Mouse (Mus musculus) stomach, postnatal 0 days (tissue): ENCODE results near the gene Ssbp2. TPM values are rescaled to one million over a fixed set of nuclear protein-coding genes. Genes with fewer than 3 reads are reported as not detected.

Experiments used
- ATAC-seq: fragments of 200-750 bp; cut with Nextera tagmentation; 2 replicates; pipeline ENCODE4 v1.8.0; 2017; ENCODE audit not compliant: low FRiP score, low TSS enrichment
- DNase-seq: peaks from one replicate; pipeline ENCODE4 v3.0.0-alpha.2; 2016; ENCODE audit warnings: low spot score
- H3K27ac ChIP-seq: fragments of 300-500 bp; sonication (generic); replicated peaks from 2 replicates; pipeline ENCODE4 v1.5.1; 2014; ENCODE audit warnings: mild to moderate bottlenecking, control low read depth
- H3K27me3 ChIP-seq: fragments of 300-500 bp; sonication (generic); 2 replicates; pipeline ENCODE4 v1.6.1; 2014; ENCODE audit warnings: low read length; ENCODE audit not compliant: control insufficient read depth, insufficient read depth
- H3K36me3 ChIP-seq: fragments of 300-500 bp; sonication (generic); 2 replicates; pipeline ENCODE4 v1.6.1; 2014; ENCODE audit warnings: low read length, mixed read lengths; ENCODE audit not compliant: control insufficient read depth, insufficient read depth
- H3K4me1 ChIP-seq: fragments of 300-500 bp; sonication (generic); replicated peaks from 2 replicates; pipeline ENCODE4 v1.6.1; 2014; ENCODE audit warnings: antibody characterized with exemption; ENCODE audit not compliant: control insufficient read depth, insufficient read depth
- H3K4me2 ChIP-seq: fragments of 300-500 bp; sonication (generic); replicated peaks from 2 replicates; pipeline ENCODE4 v1.6.1; 2014; ENCODE audit warnings: low read depth, mild to moderate bottlenecking, control low read depth, moderate library complexity
- H3K4me3 ChIP-seq: fragments of 300-500 bp; sonication (generic); 2 replicates; pipeline ENCODE4 v1.5.1; 2014; ENCODE audit warnings: low read depth, low read length, control low read depth
- H3K9ac ChIP-seq: fragments of 300-500 bp; sonication (generic); 2 replicates; pipeline ENCODE4 v1.6.1; 2014; ENCODE audit warnings: mild to moderate bottlenecking, low read length, control low read depth, mixed read lengths
- H3K9me3 ChIP-seq: fragments of 300-500 bp; sonication (generic); 2 replicates; pipeline ENCODE4 v1.6.1; 2016; ENCODE audit warnings: low read length; ENCODE audit not compliant: control insufficient read depth
- CTCF ChIP-seq: IDR thresholded peaks from 2 replicates; pipeline ENCODE4 v1.5.1; 2016; ENCODE audit warnings: antibody characterized with exemption, low read depth, mild to moderate bottlenecking, moderate library complexity
- EP300 ChIP-seq: optimal IDR thresholded peaks from 2 replicates; pipeline ENCODE3; 2016; ENCODE audit warnings: antibody characterized with exemption
- WGBS: fragments of 180-500 bp; shearing (Covaris S2); extraction: QIAGEN DNeasy Blood & Tissue Kit; methylation state at CpG from one replicate; pipeline ENCODE4 v1.1.7; 2014; 5-methylcytosine and 5-hydroxymethylcytosine counted together
- polyA plus RNA-seq: library from polyadenylated mRNA; unstranded; fragments of >200 nt; fragmentation: Nextera tagmentation; extraction: Ambion mirVana; gene quantifications from 2 replicates; pipeline ENCODE4 v1.2.1, GENCODE M21; 2015

Gene Ssbp2
- polyA plus RNA-seq, 1 experiment from 2014 or later: 59.2 TPM

DNA sequence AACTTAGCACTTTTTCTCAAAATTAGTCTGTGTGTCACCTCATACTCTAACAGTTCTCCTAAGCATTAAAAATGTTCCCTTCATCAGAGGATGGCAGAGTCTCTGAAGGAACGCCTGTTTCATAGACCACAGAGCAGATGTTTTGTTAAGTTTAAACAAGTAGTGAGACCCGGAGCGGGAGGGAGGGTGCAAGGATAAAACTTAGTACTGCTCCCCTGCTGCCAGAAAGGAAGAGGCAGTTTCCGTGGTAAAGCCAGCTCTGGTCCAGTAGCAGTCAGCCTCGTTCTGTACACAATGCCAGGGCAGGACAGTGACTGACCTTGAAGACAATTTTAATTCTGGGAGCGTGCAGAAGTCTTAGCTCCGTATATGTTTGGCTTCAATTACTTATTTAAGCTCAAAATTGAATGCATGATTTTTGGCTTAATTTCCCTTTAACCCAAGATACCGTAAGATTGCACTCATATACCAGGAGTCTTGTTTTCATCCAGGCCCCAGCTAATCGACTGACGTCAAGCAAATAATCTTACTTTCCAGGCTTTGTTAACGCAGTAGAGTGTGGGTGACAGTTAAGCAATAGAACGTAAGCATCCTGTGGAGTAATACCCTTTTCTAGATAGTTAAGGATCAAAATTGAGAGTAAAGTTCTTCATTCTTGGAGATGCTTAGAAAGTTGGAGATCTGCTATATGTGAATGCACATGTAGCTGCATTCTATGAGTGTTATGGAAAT is 42.7 kb downstream of the Ssbp2 start:
- DNase-seq (no peak), ATAC-seq (no peak)
- 55% methylated on average over 12 of the region's 12 CpGs for WGBS
- H3K4me2 ChIP-seq: no peak overlapping the region
- TF ChIP-seq CTCF (no peak), EP300 (no peak)
- H3K36me3 ChIP-seq: no peaks in the 10 kb centered on the region
- H3K27ac ChIP-seq: no peak overlapping the region
- H3K9ac ChIP-seq: no peak overlapping the region
- no peaks in the 10 kb centered on the region for H3K9me3 ChIP-seq
- H3K27me3 ChIP-seq: no peaks in the 10 kb centered on the region
- H3K4me1 ChIP-seq: no peaks in the 10 kb centered on the region
- H3K4me3 ChIP-seq: no peak overlapping the region

DNA sequence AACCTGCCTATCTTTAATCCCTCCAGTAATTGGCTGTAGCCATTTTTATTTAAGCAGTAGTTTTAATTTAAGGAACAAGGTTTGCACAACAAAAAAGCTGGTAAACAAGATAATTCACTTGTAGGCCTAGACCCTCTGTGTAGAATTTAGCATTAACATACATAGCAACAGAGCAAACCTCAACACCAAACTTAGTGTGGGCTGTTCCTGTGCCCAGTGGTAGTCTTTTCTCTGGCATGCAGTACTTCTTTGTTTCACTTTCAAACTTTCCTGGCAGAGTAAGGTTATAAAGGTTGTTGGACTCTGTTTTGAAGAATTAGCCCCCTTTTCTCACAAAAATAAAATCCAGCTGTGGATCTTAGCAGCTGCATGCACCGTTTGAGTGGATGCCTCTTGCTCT is 48.9 kb downstream of the Ssbp2 start:
- H3K36me3 ChIP-seq: no peaks in the 10 kb centered on the region
- TF ChIP-seq CTCF (no peak), EP300 (no peak)
- WGBS: 72% methylated on average over 1 of the region's 1 CpGs
- H3K9ac ChIP-seq: no peak overlapping the region
- DNase-seq (no peak), ATAC-seq (no peak)
- no peaks in the 10 kb centered on the region for H3K9me3 ChIP-seq
- no peaks in the 10 kb centered on the region for H3K4me1 ChIP-seq
- no peak overlapping the region for H3K4me3 ChIP-seq
- H3K27ac ChIP-seq: no peak overlapping the region
- H3K4me2 ChIP-seq: no peak overlapping the region
- H3K27me3 ChIP-seq: no peaks in the 10 kb centered on the region

DNA sequence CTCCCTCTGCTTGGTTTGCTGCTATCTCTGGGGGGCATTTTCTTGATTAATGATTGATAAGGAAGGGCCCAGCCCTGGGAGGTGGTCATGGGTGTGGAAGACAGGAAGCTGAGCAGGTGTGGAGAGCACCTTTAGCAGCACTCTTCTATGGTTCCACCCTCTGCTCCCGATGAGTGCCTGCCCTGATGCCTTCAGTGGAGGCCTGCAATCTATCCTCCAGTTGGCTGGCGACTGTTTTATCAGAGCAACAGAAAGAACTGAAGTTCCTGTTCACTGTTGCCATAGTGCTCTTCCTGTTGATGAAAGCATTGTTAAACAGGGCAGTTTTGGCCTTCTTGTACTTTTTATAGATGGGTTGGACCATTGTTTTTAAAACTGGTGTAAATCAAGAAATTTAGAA is 49.4 kb downstream of the Ssbp2 start:
- no peak overlapping the region for H3K27ac ChIP-seq
- TF ChIP-seq EP300: no peak
- TF ChIP-seq CTCF: no peak
- DNase-seq (no peak), ATAC-seq (no peak)
- no peak overlapping the region for H3K4me2 ChIP-seq
- no peaks in the 10 kb centered on the region for H3K36me3 ChIP-seq
- 56% methylated on average over 2 of the region's 2 CpGs for WGBS
- H3K4me1 ChIP-seq: no peaks in the 10 kb centered on the region
- no peaks in the 10 kb centered on the region for H3K27me3 ChIP-seq
- no peaks in the 10 kb centered on the region for H3K9me3 ChIP-seq
- H3K4me3 ChIP-seq: no peak overlapping the region
- no peak overlapping the region for H3K9ac ChIP-seq

- DNase-seq (no peak), ATAC-seq (no peak)
- TF ChIP-seq CTCF (no peak), EP300 (no peak)
- Histone ChIP-seq H3K9me3 (no peaks in the 10 kb centered on the region), H3K4me1 (no peaks in the 10 kb centered on the region), H3K4me2 (no peak overlapping the region), H3K36me3 (no peaks in the 10 kb centered on the region), H3K27me3 (no peaks in the 10 kb centered on the region), H3K27ac (no peak overlapping the region), H3K4me3 (no peak overlapping the region), H3K9ac (no peak overlapping the region)
- WGBS: 85% methylated on average over 4 of the region's 4 CpGs
These were observed 54.9 kb downstream of the Ssbp2 start for GRCm38 (mm10) chr13:91514979-91515378.

- H3K27ac ChIP-seq: no peak overlapping the region
- DNase-seq: no peak
- H3K9me3 ChIP-seq: no peaks in the 10 kb centered on the region
- H3K4me3 ChIP-seq: no peak overlapping the region
- H3K9ac ChIP-seq: no peak overlapping the region
- H3K4me1 ChIP-seq: no peaks in the 10 kb centered on the region
- no peak overlapping the region for H3K4me2 ChIP-seq
- ATAC-seq: no peak
- WGBS: 38% methylated on average over 4 of the region's 4 CpGs
- H3K36me3 ChIP-seq: no peaks in the 10 kb centered on the region
- H3K27me3 ChIP-seq: no peaks in the 10 kb centered on the region
- no peak for TF ChIP-seq CTCF
- TF ChIP-seq EP300: no peak
These were observed 60.1 kb downstream of the Ssbp2 start for GRCm38 (mm10) chr13:91520073-91520750.

DNA sequence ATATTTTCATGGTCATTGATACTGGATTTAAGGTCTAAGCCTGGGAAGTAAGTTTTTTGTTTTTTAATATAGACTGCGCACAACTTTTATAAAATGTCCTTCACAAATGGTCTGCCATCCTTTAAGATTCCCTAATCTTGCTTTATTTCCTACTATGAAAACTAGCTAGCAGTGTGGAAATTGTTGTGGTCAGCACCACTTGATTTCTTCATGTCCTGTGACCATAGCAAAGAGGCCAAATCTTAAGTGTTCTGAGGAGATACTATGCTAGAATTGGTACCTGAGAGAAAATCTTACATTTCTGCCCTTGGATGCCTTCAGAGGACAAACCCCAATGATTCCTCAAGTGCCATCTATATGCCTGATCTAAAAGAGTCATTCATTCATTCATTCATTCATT is 60.9 kb downstream of the Ssbp2 start:
- no peak for ATAC-seq

More for the DNA sequence above, 60.9 kb downstream of the Ssbp2 start:
- no peak overlapping the region for H3K4me2 ChIP-seq
- H3K36me3 ChIP-seq: no peaks in the 10 kb centered on the region
- no peaks in the 10 kb centered on the region for H3K4me1 ChIP-seq
- H3K27me3 ChIP-seq: no peaks in the 10 kb centered on the region
- no peak overlapping the region for H3K4me3 ChIP-seq
- H3K9ac ChIP-seq: no peak overlapping the region
- no peak overlapping the region for H3K27ac ChIP-seq
- TF ChIP-seq CTCF (no peak), EP300 (no peak)
- no peak for DNase-seq
- no peaks in the 10 kb centered on the region for H3K9me3 ChIP-seq
- 94% methylated on average over 1 of the region's 1 CpGs for WGBS
